Mouse (Mus musculus) cerebellum, adult 2 months (tissue): Measurements from ENCODE around the gene Glrx2.

Source experiments
- CTCF ChIP-seq: fragments of 200-500 bp; IDR thresholded peaks from 2 replicates; pipeline ENCODE4 v1.5.1; 2011; ENCODE audit warnings: low read depth, mild to moderate bottlenecking, control low read depth, low read length, moderate library complexity, borderline replicate concordance; ENCODE audit not compliant: insufficient read depth
- POLR2A ChIP-seq: fragments of 200-500 bp; IDR thresholded peaks from 2 replicates; pipeline ENCODE4 v1.6.1; 2011; ENCODE audit warnings: low read length, control low read depth, borderline replicate concordance; ENCODE audit not compliant: insufficient read depth

GRCm38 (mm10) chr1:143740581-143740980 is 24.4 kb downstream of the Glrx2 start:
- TF ChIP-seq POLR2A (no peak), CTCF (no peak)
